In genomic region chr3:125678924-125679323, GRCm38 (mm10) we compare ENCODE assay signal across 10 mouse cellular contexts.
DNase-seq lines count a peak whose midpoint lies in the region; ATAC-seq lines count a peak whose summit lies in the region.
"Had no signal": no experiment of that assay in that cellular context is flagged by ENCODE, and none has a peak within 500 bp of the region (broad histone marks: within the 10 kb centered on the region; RNA-seq: fewer than 3 reads in every experiment).

No protein-coding gene starts in this region.

- H3K4me2 ChIP-seq in hindbrain, embryonic 14.5 days (replicated peaks): peak overlapping the region; percentile 27
- H3K4me2 ChIP-seq in midbrain, embryonic 14.5 days (ENCODE audit: low read length): no peak overlapping the region

- no peak overlapping the region for H3K9ac ChIP-seq in hindbrain, embryonic 14.5 days
- H3K9ac ChIP-seq in midbrain, embryonic 14.5 days (replicated peaks; ENCODE audit: low read length): no peak overlapping the region

- H3K27me3 ChIP-seq in hindbrain, embryonic 14.5 days (ENCODE audit: control insufficient read depth, insufficient read depth, low read length): no peaks in the 10 kb centered on the region
- H3K27me3 ChIP-seq in midbrain, embryonic 14.5 days (ENCODE audit: control insufficient read depth, insufficient read depth, low read length): no peaks in the 10 kb centered on the region

- no peaks in the 10 kb centered on the region for H3K36me3 ChIP-seq in hindbrain, embryonic 14.5 days (replicated peaks; ENCODE audit: control insufficient read depth, insufficient read depth)
- no peaks in the 10 kb centered on the region for H3K36me3 ChIP-seq in midbrain, embryonic 14.5 days (ENCODE audit: control insufficient read depth, insufficient read depth, low read length)

- intact Hi-C loops in gastrocnemius, postnatal 36 days (cut with DNase I): no loop called here

- peak overlapping the region; percentile 20; the same call in 1 of the 2 replicates for H3K27ac ChIP-seq in hindbrain, embryonic 14.5 days
- H3K27ac ChIP-seq in midbrain, embryonic 14.5 days (replicated peaks; ENCODE audit: low read depth, low read length): no peak overlapping the region

- peak; percentile 12 for DNase-seq in embryo, embryonic 10.5 days (ENCODE audit: low spot score)
- DNase-seq in embryo, embryonic 9.5 days (ENCODE audit: extremely low spot score): no peak
- DNase-seq in brain, adult 2 months (ENCODE audit: low read depth, low spot score): peak; percentile 45
- no peak for DNase-seq in hindbrain, embryonic 14.5 days (ENCODE audit: low spot score)
- DNase-seq in midbrain, embryonic 14.5 days: peak; percentile 54
- DNase-seq in lung, postnatal 4 days: no peak
- no peak for DNase-seq in urinary bladder, adult 2 months (ENCODE audit: low spot score)
- no peak for DNase-seq in gastrocnemius, postnatal 36 days
- DNase-seq: B cell, adult 2 months; heart, postnatal 4 days had no signal

- 0 out of 2 replicates have a peak, but pooled peaks cover 11% of the 10 kb centered on the region for H3K4me1 ChIP-seq in hindbrain, embryonic 14.5 days (replicated peaks; ENCODE audit: control insufficient read depth, insufficient read depth, low read length)
- H3K4me1 ChIP-seq in midbrain, embryonic 14.5 days (ENCODE audit: control insufficient read depth, insufficient read depth, low read length): no peaks in the 10 kb centered on the region

- peak; percentile 60; the same call in 1 of the 2 replicates for ATAC-seq in hindbrain, embryonic 14.5 days (ENCODE audit: low FRiP score)
- no peak; the same call in 1 of the 2 replicates for ATAC-seq in midbrain, embryonic 14.5 days (ENCODE audit: low FRiP score, low TSS enrichment)

- WGBS in hindbrain, embryonic 14.5 days: 60% methylated on average over 9 of the region's 9 CpGs
- WGBS in midbrain, embryonic 14.5 days: 70% methylated on average over 9 of the region's 9 CpGs

- H3K4me3 ChIP-seq in hindbrain, embryonic 14.5 days (replicated peaks; ENCODE audit: low read length): no peak overlapping the region
- H3K4me3 ChIP-seq in midbrain, embryonic 14.5 days (replicated peaks; ENCODE audit: low read depth, low read length): no peak overlapping the region

- no peaks in the 10 kb centered on the region for H3K9me3 ChIP-seq in hindbrain, embryonic 14.5 days (ENCODE audit: control insufficient read depth, low read length)
- H3K9me3 ChIP-seq in midbrain, embryonic 14.5 days (ENCODE audit: control insufficient read depth, low read length): no peaks in the 10 kb centered on the region

Comparison
In these comparisons a context has a peak if more than half of its experiments do, and no peak if none do; other contexts are left out.
1. DNase-seq: peak in embryo, embryonic 10.5 days (single experiment), brain, adult 2 months (single experiment) and midbrain, embryonic 14.5 days (single experiment); none in embryo, embryonic 9.5 days (single experiment), hindbrain, embryonic 14.5 days (single experiment), lung, postnatal 4 days (0 of 2), urinary bladder, adult 2 months (single experiment) and gastrocnemius, postnatal 36 days (0 of 2).